Mouse (Mus musculus): ENCODE data around the gene Lyrm9. TPM values are rescaled to one million over a fixed set of nuclear protein-coding genes. Genes with fewer than 3 reads are reported as not detected.

Gene Lyrm9
- total and polyA plus RNA-seq, 3 experiments = 31.6 to 48.6 TPM; not detected in 1

DNA sequence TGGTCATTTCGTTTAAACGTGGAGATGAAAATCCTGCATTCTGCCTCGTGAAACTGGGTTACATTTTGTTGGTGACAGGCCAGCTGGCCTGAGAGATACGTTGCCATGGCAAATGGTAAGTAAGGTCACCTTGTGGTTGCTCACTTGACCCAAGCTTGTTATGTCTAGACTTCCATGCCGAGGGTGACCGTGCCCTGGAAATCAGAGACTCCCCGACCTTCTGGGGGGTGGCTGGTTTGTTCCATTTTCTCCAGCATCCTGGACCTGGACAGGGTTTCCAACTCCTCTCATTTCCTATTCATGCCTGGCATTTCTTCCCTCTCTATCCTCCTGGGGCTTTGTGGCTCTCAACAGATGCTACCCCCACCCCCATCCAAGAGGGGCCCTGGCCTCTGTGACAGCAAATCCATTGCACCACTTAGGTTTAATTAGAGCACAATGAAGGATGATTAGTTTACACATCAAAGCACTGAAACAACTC, 11.9 kb upstream of the Lyrm9 start:
- peaks cover 0 to 9% of the 10 kb centered on the region in 2 experiments; a peak in 2 of 4 replicates for H3K36me3 ChIP-seq (ENCODE audit: control insufficient read depth in 1 of 2, insufficient read depth in 2 of 2, low read length in 2 of 2)
- DNase-seq (ENCODE audit: low read depth, low spot score) = no peak
- H3K9ac ChIP-seq (ENCODE audit: control insufficient read depth, low read depth, low read length, poor library complexity, severe bottlenecking) = no peak overlapping the region
- no peaks in the 10 kb centered on the region for H3K79me2 ChIP-seq (ENCODE audit: control insufficient read depth, insufficient read depth, low read length, poor library complexity)
- H3K4me3 ChIP-seq (ENCODE audit: control insufficient read depth in 1 of 2, insufficient read depth in 1 of 2, low read depth in 2 of 2, low read length in 2 of 2) = no peak overlapping the region
- no peak for TF ChIP-seq NRF1 (IDR thresholded peaks at IDR 0.05; ENCODE audit: insufficient read depth, low read depth, low read length, poor library complexity, severe bottlenecking)
- TF ChIP-seq GATA1 (IDR thresholded peaks at IDR 0.05; ENCODE audit: low read depth, low read length) = no peak
- TF ChIP-seq USF2 (IDR thresholded peaks at IDR 0.05; ENCODE audit: borderline replicate concordance in 1 of 2, insufficient read depth in 1 of 2, low read depth in 1 of 2, low read length in 2 of 2) = no peak
- TF ChIP-seq TBP (IDR thresholded peaks at IDR 0.05; ENCODE audit: low read depth, low read length) = no peak
- TF ChIP-seq POLR2A (IDR thresholded peaks at IDR 0.05; ENCODE audit: control insufficient read depth in 1 of 2, insufficient read depth in 1 of 2, low read depth in 1 of 2, low read length in 2 of 2, poor library complexity in 1 of 2) = no peak
- no peak for TF ChIP-seq ZKSCAN1 (IDR thresholded peaks at IDR 0.05; ENCODE audit: low read depth, low read length)
- TF ChIP-seq TAL1 (IDR thresholded peaks at IDR 0.05; ENCODE audit: low read length) = no peak
- no peak for TF ChIP-seq E2F4 (IDR thresholded peaks at IDR 0.05; ENCODE audit: borderline replicate concordance, low read depth, low read length)
- no peak for TF ChIP-seq CHD2 (IDR thresholded peaks at IDR 0.05; ENCODE audit: low read length)
- TF ChIP-seq MEF2A (IDR thresholded peaks at IDR 0.05; ENCODE audit: extremely low read depth, insufficient replicate concordance, low read depth, low read length, poor library complexity, severe bottlenecking) = no peak
- no peaks in the 10 kb centered on the region for H3K9me3 ChIP-seq (replicated peaks; ENCODE audit: insufficient read depth, low read length)
- H3K27me3 ChIP-seq (ENCODE audit: control insufficient read depth in 1 of 2, insufficient read depth in 2 of 2, low read length in 2 of 2) = peaks cover 0 to 4% of the 10 kb centered on the region in 2 experiments; a peak in 1 of 4 replicates
- no peak overlapping the region for H3K27ac ChIP-seq (ENCODE audit: control insufficient read depth, low read depth, low read length)
- peaks cover 5 to 16% of the 10 kb centered on the region in 2 experiments; a peak in 3 of 4 replicates for H3K4me1 ChIP-seq (ENCODE audit: control insufficient read depth in 1 of 2, insufficient read depth in 2 of 2, low read length in 2 of 2)

DNA sequence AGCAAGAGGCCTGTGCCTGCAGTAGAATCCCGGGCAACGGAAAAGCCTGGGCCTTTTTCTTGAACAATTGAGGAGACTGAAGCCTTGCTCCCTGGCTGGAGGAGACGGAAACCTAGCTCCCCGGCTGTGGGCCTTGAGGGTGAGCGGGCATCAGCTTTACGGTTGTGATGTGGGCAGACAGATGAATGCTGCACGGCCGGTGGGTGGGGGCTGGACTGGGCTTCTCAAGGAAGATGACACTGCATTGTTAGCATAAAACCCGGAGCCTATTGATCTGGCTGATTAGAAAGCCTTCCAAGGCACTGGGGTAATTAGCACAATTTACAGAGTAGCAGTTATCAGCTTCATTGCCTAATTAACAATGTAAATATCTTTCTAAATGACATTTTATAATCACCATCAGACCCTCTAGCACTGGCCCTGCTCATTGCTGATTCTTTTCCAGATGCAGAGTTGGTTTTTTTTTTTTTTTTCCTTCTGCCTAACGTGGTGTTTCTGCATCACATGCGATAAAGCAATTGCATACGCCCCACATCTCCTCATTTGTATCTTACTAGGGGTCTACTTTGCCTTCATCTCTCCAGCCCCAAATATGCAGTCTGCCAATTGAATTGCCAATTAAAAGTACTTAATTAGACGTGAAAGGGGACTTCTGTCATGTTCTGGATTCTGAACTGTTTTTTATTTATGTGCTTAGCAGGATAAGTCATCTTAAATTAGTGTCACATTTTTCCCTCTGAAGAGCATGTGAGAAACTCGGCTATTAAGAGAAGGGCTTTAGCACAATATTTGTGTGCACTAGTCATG, 10.2 kb upstream of the Lyrm9 start:
- DNase-seq (ENCODE audit: low read depth, low spot score) = no peak
- Histone ChIP-seq H3K27me3 (ENCODE audit: control insufficient read depth in 1 of 2, insufficient read depth in 2 of 2, low read length in 2 of 2) (peaks cover 0 to 7% of the 10 kb centered on the region in 2 experiments; a peak in 1 of 4 replicates), H3K4me3 (ENCODE audit: control insufficient read depth in 1 of 2, insufficient read depth in 1 of 2, low read depth in 2 of 2, low read length in 2 of 2) (no peak overlapping the region), H3K9ac (ENCODE audit: control insufficient read depth, low read depth, low read length, poor library complexity, severe bottlenecking) (no peak overlapping the region), H3K79me2 (ENCODE audit: control insufficient read depth, insufficient read depth, low read length, poor library complexity) (no peaks in the 10 kb centered on the region), H3K27ac (ENCODE audit: control insufficient read depth, low read depth, low read length) (no peak overlapping the region), H3K36me3 (ENCODE audit: control insufficient read depth in 1 of 2, insufficient read depth in 2 of 2, low read length in 2 of 2) (peaks cover 0 to 8% of the 10 kb centered on the region in 2 experiments; a peak in 2 of 4 replicates), H3K4me1 (ENCODE audit: control insufficient read depth in 1 of 2, insufficient read depth in 2 of 2, low read length in 2 of 2) (peaks cover 5 to 12% of the 10 kb centered on the region in 2 experiments; a peak in 3 of 4 replicates), H3K9me3 (replicated peaks; ENCODE audit: insufficient read depth, low read length) (no peaks in the 10 kb centered on the region)
- TF ChIP-seq CHD1 (IDR thresholded peaks at IDR 0.05; ENCODE audit: low read depth, low read length) (no peak), ZNF384 (IDR thresholded peaks at IDR 0.05; ENCODE audit: low read depth, low read length) (0 out of 2 replicates have a peak, but pooled peaks have one; percentile 15), NELFE (IDR thresholded peaks at IDR 0.05; ENCODE audit: low read depth, low read length) (no peak), TBP (IDR thresholded peaks at IDR 0.05; ENCODE audit: low read depth, low read length) (no peak)
